Mouse (Mus musculus) left cerebral cortex, postnatal 4 days (tissue): ENCODE measurements at regions not wholly inside any gene's neighbourhood (a gene's known extent, or its start where the extent isn't known, plus 50 kb on each side); places are given as distances from the start of the nearest gene placed in this dataset.
"Not testable (repeated sequence)": the region's sequence is repeated elsewhere in the genome, so short reads cannot be mapped to it uniquely, and the experiment has no call there.

Experiments
- DNase-seq: peaks from one replicate; pipeline ENCODE4 v3.0.0-alpha.2; 2022
- intact Hi-C: fragments of 180-260 bp; cut with DNase I; formaldehyde crosslinking; loops from one replicate; pipeline ENCODE4 v1.15.1; 2025

DNA sequence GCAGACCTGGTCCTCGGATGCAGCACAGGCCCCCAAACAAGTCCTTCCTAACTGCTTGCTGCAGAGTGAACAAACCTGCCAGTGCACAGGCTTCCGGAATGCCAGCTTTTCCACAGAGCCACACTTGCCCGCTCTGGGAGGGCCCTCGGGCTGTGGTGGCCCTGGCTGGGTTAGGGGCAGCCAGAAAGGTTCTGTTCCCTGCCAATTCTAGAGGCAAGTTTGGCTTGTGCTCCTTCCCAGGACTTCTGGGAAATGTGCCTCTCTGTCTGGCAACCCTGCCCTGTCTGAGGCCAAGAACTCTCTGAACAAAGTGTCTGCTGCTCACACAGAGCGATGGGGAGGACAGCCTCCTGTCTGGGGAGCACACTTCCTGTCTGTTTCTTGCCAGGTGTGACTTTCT is 66.4 kb downstream of the Xrcc2 start:
- peak; percentile 77 for DNase-seq
- intact Hi-C loops = no loop called here

GRCm38 (mm10) chr5:25638097-25638496 is 67.5 kb downstream of the Xrcc2 start:
- DNase-seq = no peak
- intact Hi-C loops = no loop called here

DNA sequence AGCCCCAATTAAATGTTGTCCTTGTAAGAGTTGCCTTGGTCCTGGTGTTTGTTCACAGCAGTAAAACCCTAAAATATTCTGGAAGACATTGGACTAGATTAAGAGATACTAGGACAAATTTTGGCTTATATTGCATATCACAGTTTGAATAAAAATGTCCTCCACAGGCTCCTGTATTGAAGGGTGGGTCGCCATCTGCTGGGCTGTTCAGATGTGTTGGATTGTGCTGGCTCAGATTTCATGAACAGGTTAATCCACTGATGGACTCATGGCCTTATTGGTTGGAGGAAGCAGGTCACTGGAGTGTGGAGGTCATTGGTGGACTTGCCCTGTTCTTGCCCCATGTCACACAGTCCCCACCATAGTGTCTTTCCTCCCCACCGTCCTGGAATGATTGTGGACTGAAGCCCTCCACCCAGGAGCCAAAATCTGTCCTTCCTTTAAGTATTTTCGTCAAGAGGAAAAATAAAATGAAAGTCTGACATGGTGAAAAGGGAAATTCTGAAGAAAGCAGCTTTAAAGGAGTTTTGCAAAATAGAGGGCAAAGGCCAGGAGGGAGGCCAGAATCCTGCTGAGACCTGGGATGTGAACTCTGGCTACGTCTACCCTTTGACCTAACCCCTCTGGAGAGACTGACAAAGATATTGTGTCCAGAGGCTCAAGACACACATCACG is 72.6 kb downstream of the Xrcc2 start:
- intact Hi-C loops = no loop called here
- peak; percentile 30 for DNase-seq

DNA sequence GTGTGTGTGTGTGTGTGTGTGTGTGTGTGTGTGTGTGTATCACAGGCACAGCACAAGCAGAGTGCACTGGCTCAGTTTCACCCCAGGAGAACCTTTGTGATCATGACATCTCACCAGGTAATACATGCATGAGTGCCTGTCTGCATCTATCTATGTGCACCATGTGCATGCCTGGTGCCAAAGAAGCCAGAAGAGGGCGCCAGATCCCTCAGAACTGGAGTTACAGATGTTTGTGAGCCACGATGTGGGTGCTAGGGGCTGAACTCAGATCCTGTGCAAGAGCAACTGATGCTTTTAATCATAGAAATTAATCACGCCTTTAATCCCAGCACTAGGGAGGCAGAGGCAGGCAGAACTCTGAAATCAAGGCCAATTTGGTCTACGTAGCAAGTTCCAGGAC is 75.9 kb downstream of the Xrcc2 start:
- DNase-seq = no peak

DNA sequence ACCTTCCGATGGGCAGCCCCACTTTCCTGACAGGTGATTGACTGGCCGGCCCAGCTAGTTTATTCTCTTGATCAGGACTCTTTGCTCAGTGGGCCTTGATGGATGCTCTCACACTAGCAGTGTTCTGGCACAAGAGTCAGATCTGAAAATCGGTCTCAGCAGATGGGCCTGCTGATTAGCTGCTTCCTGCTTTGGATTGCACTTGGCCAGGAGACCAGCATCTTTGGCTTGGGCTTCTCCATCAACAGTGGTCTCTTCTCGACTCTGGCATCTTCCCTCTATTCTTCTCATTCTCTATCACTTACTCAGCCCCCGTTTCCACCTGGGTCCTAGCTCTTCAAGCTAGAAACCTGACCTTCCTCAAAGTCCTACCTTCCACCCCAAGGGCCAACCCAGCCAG is 77.1 kb downstream of the Xrcc2 start:
- no peak for DNase-seq
- intact Hi-C loops = no loop called here

More for the DNA sequence above, 75.9 kb downstream of the Xrcc2 start:
- intact Hi-C loops = no loop called here

DNA sequence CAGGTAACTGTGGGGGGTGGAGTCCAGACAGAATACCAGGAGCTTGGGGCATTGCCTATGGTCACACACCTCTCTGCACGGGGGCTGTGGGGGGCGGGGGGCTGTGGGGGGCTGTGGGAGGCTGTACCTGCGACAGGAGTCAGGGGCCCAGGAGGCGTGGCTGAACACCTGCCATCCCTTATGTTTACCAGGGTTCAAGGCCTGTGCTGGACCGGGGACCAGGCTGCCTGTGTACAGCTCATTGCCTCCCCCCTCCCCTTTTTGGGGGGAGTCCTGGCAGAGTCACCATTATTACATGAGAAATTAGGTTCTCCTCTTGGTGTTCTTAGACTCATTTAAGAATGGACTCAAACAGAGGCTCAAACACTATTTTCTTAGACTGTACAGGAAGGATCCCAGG is 78.5 kb downstream of the Xrcc2 start:
- intact Hi-C loops = no loop called here
- no peak for DNase-seq

DNA sequence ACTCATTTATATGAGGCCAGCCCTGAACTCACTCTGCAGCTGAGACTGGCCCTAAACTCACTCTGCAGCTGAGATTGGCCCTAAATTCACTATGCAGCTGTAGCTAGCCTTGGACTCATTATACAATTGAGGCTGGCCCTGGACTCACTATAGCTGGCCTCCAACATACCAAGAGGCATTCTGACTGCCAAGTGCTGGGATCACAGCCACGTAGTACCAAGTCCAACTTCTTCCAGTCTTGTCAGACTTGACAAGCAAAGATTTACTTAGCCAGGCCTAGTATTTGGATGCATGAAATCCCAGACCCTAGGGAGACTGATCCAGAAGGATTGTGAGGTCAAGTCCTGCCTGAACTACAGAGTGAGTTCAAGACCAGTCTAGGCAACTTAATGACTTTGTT is 81.6 kb downstream of the Xrcc2 start:
- DNase-seq = no peak
- intact Hi-C loops = no loop called here

DNA sequence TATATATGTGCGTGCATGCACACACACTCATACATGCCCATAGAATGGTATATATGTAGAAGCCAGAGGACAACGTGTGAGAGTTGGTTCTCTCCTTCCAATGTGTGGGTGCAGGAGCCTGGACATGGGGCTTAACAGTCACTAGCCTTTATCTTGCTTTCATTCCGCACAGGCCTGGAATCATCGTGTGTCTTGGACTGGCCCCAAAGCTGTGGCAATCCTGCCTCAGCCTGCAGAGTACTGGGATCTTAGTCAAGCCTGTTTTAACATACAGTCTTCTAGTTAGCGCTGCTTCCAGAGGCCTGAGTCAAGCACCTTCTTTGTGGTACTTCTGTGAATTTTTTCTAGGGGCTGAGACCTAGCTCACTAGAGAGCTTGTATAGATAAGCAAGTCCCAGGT is 85.8 kb downstream of the Xrcc2 start:
- no peak for DNase-seq
- intact Hi-C loops = no loop called here

GRCm38 (mm10) chr5:25619337-25619736 is 86.3 kb downstream of the Xrcc2 start:
- DNase-seq, intact Hi-C loops: not testable (repeated sequence)

DNA sequence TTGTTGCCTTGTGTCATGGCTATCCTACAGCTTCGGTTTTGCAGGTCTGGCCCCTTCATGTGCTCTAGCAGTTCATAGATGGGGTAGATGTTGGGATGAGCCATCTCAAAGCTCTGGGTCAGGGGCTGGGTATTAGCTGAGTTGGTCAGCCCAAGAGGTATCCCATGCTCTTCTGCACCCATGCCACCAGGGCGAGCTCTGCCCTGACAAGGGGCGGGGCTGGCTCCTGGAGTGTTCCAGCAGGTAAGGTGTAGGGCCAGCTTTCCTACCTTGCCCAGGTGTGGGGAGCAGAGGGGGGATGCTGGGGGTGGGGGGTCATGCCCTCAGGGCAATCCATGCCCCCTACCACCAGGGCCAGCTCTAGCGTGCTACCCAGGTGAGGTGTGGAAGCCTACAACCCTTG is 91.0 kb downstream of the Xrcc2 start:
- intact Hi-C loops = no loop called here
- no peak for DNase-seq

DNA sequence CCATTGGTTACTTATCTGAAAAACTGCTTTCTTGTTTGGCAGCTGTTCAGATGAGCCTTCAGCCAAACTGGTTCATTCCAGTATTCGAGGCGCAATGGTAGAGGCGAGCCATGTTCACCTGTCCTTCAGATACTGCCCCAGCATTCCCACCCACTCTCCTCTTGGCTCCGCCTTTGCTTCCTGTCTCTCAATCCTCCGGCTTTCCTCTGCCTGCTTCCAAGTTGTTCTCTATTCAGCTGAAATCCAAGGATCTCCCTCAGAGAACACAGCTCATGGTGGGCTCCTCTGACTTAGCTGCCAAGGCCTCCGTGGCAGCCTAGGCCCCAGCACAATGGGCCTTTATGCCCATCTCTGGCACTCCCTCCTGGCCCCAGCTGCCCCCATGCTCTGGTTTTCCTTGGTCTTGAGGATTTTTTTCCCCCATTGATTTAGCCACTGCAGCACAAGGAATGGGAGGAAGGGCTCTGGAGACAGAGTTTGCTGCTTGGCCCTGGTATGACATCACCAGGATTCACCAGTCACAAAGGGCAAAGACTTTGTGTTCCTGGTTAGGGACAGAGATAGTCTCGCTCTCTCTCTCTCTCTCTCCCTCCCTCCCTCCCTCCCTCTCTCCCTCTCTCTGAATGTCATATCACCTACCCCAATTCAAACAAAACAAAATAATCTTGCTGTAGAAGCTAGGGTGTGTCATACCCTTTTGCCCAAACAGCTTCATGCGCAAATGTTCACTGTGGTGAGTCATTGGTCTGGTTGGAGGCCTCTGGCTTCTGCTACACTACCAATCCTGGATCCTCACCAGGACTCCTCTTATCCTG is 91.6 kb downstream of the Xrcc2 start:
- DNase-seq = peak; percentile 81
- intact Hi-C loops = no loop called here

- DNase-seq = peak; percentile 69
- intact Hi-C loops = no loop called here
Observed at GRCm38 (mm10) chr5:25612036-25612705, 93.5 kb downstream of the Xrcc2 start.

GRCm38 (mm10) chr5:25609911-25610310 is 94.0 kb downstream of the Cct8l1 start:
- intact Hi-C loops = no loop called here
- peak; percentile 54 for DNase-seq

DNA sequence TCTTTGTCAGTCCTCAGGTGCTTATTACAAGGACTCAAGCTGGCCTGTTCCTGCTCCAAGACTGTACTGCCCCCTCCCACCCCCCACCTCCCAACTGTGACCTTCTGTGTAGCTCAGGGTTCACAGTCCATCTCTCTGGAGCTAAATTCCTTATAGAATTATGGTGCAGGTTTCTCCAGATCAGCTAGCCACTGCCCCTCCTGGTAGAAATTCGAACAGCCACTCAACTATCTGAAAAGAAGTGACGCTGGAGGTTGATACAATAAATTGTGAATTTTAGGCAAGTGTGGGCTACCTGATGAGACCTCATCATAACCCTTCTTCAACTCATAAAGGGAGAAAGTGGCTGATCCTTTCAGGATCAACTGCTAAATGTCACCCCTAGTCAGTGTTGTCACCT is 86.3 kb downstream of the Cct8l1 start:
- intact Hi-C loops = no loop called here
- DNase-seq = no peak

DNA sequence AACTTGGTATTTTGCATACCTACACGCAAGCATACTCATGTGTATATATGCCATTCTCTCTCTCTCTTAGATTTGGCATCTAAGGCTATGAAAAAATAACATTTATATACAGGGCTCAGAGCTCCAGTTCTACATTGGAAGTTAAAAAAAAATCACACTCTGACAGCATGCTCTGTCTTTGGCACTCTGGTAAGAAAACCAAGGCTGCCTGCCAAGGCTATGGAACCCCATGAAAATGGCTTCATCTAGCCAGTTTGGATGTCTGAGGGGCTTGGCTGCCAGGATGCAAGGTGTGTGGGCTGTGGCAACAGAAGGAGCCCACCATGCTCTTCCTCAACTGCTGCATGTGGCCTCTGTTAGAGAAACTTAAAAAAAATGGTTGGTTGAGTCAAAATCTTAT is 83.5 kb downstream of the Cct8l1 start:
- intact Hi-C loops = no loop called here
- peak; percentile 72 for DNase-seq

GRCm38 (mm10) chr5:25597786-25598185 is 81.9 kb downstream of the Cct8l1 start:
- intact Hi-C loops = no loop called here
- no peak for DNase-seq

DNA sequence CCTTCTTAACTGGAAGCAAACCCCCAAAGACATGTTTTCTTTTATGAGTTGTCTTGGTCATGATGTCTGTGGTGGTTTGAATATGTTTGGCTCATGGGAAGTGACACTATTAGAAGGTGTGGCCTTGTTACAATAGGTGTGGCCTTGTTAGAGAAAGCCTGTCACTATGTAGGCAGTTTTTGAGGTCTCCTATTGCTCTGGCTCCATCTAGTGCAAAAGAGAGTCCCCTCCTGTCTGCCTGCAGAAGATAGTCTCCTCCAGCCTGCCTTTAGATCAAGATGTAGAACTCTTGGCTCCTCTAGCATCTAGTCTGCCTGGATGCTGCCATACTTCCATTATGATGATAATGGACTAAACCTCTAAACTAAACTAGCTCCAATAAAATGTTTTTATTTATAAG is 75.8 kb downstream of the Cct8l1 start:
- intact Hi-C loops = no loop called here
- DNase-seq = no peak
